Mouse (Mus musculus) midbrain, embryonic 13.5 days (tissue): ENCODE measurements around the gene Nr1d1. TPM values are rescaled to one million over a fixed set of nuclear protein-coding genes. Genes with fewer than 3 reads are reported as not detected.

Source experiments
- ATAC-seq: fragments of 200-750 bp; cut with Nextera tagmentation; 2 replicates; pipeline ENCODE4 v1.8.0; 2017; ENCODE audit warnings: mild to moderate bottlenecking, moderate TSS enrichment, moderate library complexity
- H3K27ac ChIP-seq: fragments of 300-500 bp; sonication (generic); 2 replicates; pipeline ENCODE4 v1.5.1; 2015; ENCODE audit warnings: inconsistent platforms, mild to moderate bottlenecking, moderate library complexity
- H3K27me3 ChIP-seq: fragments of 300-500 bp; sonication (generic); 2 replicates; pipeline ENCODE4 v1.6.1; 2015; ENCODE audit warnings: mild to moderate bottlenecking, inconsistent platforms
- H3K36me3 ChIP-seq: fragments of 300-500 bp; sonication (generic); 2 replicates; pipeline ENCODE4 v1.6.1; 2015; ENCODE audit warnings: mild to moderate bottlenecking, inconsistent platforms
- H3K4me1 ChIP-seq: fragments of 300-500 bp; sonication (generic); replicated peaks from 2 replicates; pipeline ENCODE4 v1.6.1; 2015; ENCODE audit warnings: inconsistent platforms
- H3K4me2 ChIP-seq: fragments of 300-500 bp; sonication (generic); replicated peaks from 2 replicates; pipeline ENCODE4 v1.6.1; 2015; ENCODE audit warnings: moderate library complexity, mild to moderate bottlenecking, inconsistent platforms
- H3K4me3 ChIP-seq: fragments of 300-500 bp; sonication (generic); replicated peaks from 2 replicates; pipeline ENCODE4 v1.5.1; 2015; ENCODE audit warnings: mild to moderate bottlenecking, inconsistent platforms
- H3K9ac ChIP-seq: fragments of 300-500 bp; sonication (generic); replicated peaks from 2 replicates; pipeline ENCODE4 v1.6.1; 2015; ENCODE audit warnings: mild to moderate bottlenecking, inconsistent platforms
- H3K9me3 ChIP-seq: fragments of 300-500 bp; sonication (generic); 2 replicates; pipeline ENCODE4 v1.6.1; 2016; ENCODE audit warnings: mild to moderate bottlenecking, inconsistent platforms
- WGBS: fragments of 180-500 bp; shearing (Covaris S2); methylation state at CpG from one replicate; pipeline ENCODE4 v1.1.7; 2015; 5-methylcytosine and 5-hydroxymethylcytosine counted together
- polyA plus RNA-seq: library from polyadenylated mRNA; unstranded; fragments of >200 nt; fragmentation: Nextera tagmentation; extraction: Ambion mirVana; gene quantifications from 2 replicates; pipeline ENCODE4 v1.2.1, GENCODE M21; 2015

The Nr1d1 gene
- polyA plus RNA-seq, 1 experiment from 2014 or later: 1.2 TPM

DNA sequence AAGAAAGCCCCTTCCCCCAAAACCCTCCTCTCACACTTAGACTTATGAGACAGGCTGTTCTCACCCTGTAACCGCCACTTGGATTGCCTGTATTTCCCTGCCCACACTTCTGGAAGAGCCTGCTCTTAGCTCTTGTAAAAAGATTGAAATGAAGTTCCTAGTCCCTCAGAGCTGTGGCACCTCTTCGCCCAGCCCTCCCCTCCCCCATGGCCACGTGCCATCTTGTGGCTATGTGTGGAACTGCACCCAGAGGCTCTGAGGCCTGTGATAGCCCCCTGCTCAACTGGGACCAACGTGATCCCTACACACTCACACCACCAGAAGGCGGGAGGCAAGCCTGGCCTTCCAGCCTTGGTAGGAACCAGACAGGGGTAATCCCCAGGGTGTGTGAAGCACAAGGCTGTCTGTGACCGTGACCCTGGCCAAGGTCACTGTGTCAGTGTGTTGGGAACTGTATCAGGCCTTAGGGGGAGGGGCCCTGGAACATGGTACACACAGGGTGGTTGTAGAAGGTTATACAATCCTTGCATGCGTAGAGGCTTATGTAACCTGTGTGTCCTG lies 20.4 kb downstream of the Nr1d1 start:
- H3K27me3 ChIP-seq: no peaks in the 10 kb centered on the region
- 22% methylated on average over 7 of the region's 7 CpGs for WGBS
- peak overlapping the region; percentile 23; the same call in 1 of the 2 replicates for H3K9ac ChIP-seq
- peak overlapping the region; percentile 66; the same call in 1 of the 2 replicates for H3K27ac ChIP-seq
- H3K4me1 ChIP-seq: peaks cover 60% of the 10 kb centered on the region
- peaks cover 52% of the 10 kb centered on the region for H3K36me3 ChIP-seq
- H3K4me2 ChIP-seq: no peak overlapping the region; the same call in 1 of the 2 replicates
- peak; percentile 28 for ATAC-seq
- H3K4me3 ChIP-seq: no peak overlapping the region
- H3K9me3 ChIP-seq: no peaks in the 10 kb centered on the region

DNA sequence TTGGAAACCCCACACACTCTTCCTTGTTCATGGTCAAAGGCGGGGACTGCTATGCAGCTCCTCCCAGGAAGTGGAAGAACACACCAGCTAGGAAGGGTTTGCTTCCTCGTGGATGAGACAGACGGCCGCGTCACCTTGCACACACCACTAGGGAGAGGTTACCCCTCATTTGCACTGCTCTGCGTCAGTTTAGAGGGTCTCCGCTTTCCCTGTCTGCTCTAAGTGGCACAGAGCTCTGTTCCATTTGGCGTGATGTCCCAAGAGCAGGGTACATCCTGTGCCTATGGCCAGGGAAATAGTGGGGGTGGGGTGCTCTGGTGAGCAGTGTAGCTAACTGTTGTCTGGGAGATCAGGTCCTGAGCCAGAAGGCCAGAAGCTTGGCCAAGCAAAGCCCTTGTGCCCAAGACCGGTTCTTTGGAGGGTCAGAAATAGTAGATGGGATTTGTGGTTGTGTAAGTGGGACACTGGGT lies 20.9 kb downstream of the Nr1d1 start:
- no peak for ATAC-seq
- Histone ChIP-seq H3K27ac (peak overlapping the region; percentile 66; the same call in 1 of the 2 replicates), H3K27me3 (no peaks in the 10 kb centered on the region), H3K4me3 (no peak overlapping the region; the same call in 1 of the 2 replicates), H3K9me3 (no peaks in the 10 kb centered on the region), H3K4me1 (peaks cover 65% of the 10 kb centered on the region), H3K36me3 (peaks cover 50% of the 10 kb centered on the region), H3K9ac (peak overlapping the region; percentile 23; the same call in 1 of the 2 replicates), H3K4me2 (no peak overlapping the region)
- WGBS: 70% methylated on average over 9 of the region's 9 CpGs

GRCm38 (mm10) chr11:98753264-98753663 lies 21.9 kb downstream of the Nr1d1 start:
- Histone ChIP-seq H3K9me3 (no peaks in the 10 kb centered on the region), H3K4me1 (peaks cover 74% of the 10 kb centered on the region), H3K27me3 (no peaks in the 10 kb centered on the region), H3K4me3 (no peak overlapping the region), H3K9ac (no peak overlapping the region), H3K4me2 (no peak overlapping the region), H3K36me3 (peaks cover 41% of the 10 kb centered on the region), H3K27ac (no peak overlapping the region)
- ATAC-seq: no peak
- 95% methylated on average over 5 of the region's 5 CpGs for WGBS

DNA sequence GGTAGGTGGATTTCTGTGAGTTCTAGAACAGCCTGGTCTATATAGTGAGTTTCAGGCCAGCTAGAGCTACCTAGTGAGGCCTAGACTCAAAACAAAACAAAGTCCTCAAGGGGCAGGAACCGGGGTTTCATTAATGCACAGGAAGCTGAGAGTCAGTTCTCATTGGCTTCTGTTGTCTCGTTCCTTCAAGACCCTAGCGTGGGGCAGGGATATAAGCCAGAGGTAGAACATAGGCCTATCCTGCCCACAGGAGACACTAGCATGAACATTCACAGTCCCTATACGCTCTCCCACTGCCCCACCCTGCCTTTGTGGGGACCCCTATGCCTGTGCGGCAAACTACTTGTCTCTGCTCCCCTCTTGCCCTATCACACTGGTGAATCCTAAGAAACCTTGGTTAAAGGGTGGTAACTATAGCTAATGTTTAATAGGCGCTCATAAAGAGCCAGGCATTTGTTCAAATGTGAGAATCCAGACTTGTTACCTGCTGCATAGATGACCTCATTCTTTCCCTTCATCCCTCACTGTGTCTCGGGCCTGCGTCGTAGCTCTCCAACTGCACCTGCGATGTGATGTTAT lies 22.5 kb downstream of the Nr1d1 start:
- ATAC-seq: no peak
- 88% methylated on average over 10 of the region's 10 CpGs for WGBS
- Histone ChIP-seq H3K9ac (0 out of 2 replicates have a peak overlapping the region, but pooled peaks have one; percentile 15), H3K4me3 (no peak overlapping the region), H3K4me1 (peaks cover 80% of the 10 kb centered on the region), H3K27ac (peak overlapping the region; percentile 98), H3K9me3 (no peaks in the 10 kb centered on the region), H3K27me3 (no peaks in the 10 kb centered on the region), H3K4me2 (no peak overlapping the region), H3K36me3 (peaks cover 37% of the 10 kb centered on the region)

- Histone ChIP-seq H3K4me3 (no peak overlapping the region), H3K36me3 (peaks cover 23% of the 10 kb centered on the region), H3K4me2 (peak overlapping the region; percentile 85), H3K4me1 (peaks cover 93% of the 10 kb centered on the region), H3K9ac (peak overlapping the region; percentile 60), H3K27me3 (no peaks in the 10 kb centered on the region), H3K27ac (peak overlapping the region; percentile 98), H3K9me3 (no peaks in the 10 kb centered on the region)
- 22% methylated on average over 6 of the region's 6 CpGs for WGBS
- peak; percentile 49 for ATAC-seq
Observed at GRCm38 (mm10) chr11:98751221-98751782, 23.8 kb downstream of the Nr1d1 start.

DNA sequence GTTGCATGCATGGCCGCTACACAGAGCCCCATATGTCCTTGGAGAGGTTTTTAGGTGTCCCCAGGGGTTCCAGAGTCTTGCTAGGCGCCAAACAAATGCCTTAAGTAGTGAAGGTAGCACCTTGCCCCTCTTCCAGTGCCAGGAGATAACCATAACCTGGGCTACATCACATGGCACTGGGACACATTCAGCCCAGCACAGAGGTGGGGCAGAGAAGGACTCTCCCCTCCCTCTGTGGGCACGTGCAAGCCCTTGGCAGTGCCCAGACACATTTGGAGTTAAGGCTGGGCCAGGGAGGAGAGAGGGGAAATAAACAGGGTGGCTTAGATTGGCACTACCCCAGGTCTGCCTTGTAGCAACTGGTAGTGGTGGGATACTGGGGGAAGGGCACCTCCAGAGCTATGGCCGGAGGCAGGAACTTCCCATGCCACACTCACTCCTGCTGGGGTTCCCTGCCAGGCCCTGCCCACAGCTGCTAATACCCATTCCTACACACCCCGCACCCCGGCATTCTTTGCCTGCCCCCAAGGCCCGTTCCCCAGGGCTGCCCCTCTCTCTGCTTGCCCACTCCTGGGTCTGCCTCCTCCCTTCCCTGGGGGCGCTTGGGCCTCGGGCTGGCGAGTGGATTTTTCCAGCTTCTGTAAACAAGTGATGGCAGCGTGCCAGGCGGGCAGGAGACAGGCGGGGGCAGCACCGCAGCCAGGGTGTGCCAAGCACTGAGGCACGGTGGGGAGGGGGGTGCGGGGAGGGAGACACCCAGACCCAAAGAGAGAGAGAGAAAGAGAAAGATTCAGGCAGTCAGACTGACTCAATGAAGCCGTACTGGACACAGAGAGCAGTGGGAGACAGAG lies 24.6 kb downstream of the Nr1d1 start:
- peaks cover 96% of the 10 kb centered on the region for H3K4me1 ChIP-seq
- no peaks in the 10 kb centered on the region for H3K9me3 ChIP-seq
- H3K4me2 ChIP-seq: peak overlapping the region; percentile 85
- peak; percentile 59 for ATAC-seq
- H3K9ac ChIP-seq: peak overlapping the region; percentile 60
- H3K36me3 ChIP-seq: peaks cover 17% of the 10 kb centered on the region
- H3K4me3 ChIP-seq: peak overlapping the region; percentile 30; the same call in 1 of the 2 replicates
- peak overlapping the region; percentile 98 for H3K27ac ChIP-seq
- H3K27me3 ChIP-seq: no peaks in the 10 kb centered on the region
- 19% methylated on average over 17 of the region's 17 CpGs for WGBS

- Histone ChIP-seq H3K36me3 (peaks cover 13% of the 10 kb centered on the region), H3K9ac (peak overlapping the region; percentile 60), H3K27ac (peak overlapping the region; percentile 98), H3K27me3 (no peaks in the 10 kb centered on the region), H3K9me3 (no peaks in the 10 kb centered on the region), H3K4me1 (peaks cover 99% of the 10 kb centered on the region), H3K4me3 (peak overlapping the region; percentile 30), H3K4me2 (peak overlapping the region; percentile 85)
- ATAC-seq: no peak
- WGBS: 9% methylated on average over 4 of the region's 5 CpGs
Observed at GRCm38 (mm10) chr11:98749716-98750115, 25.4 kb downstream of the Nr1d1 start.

DNA sequence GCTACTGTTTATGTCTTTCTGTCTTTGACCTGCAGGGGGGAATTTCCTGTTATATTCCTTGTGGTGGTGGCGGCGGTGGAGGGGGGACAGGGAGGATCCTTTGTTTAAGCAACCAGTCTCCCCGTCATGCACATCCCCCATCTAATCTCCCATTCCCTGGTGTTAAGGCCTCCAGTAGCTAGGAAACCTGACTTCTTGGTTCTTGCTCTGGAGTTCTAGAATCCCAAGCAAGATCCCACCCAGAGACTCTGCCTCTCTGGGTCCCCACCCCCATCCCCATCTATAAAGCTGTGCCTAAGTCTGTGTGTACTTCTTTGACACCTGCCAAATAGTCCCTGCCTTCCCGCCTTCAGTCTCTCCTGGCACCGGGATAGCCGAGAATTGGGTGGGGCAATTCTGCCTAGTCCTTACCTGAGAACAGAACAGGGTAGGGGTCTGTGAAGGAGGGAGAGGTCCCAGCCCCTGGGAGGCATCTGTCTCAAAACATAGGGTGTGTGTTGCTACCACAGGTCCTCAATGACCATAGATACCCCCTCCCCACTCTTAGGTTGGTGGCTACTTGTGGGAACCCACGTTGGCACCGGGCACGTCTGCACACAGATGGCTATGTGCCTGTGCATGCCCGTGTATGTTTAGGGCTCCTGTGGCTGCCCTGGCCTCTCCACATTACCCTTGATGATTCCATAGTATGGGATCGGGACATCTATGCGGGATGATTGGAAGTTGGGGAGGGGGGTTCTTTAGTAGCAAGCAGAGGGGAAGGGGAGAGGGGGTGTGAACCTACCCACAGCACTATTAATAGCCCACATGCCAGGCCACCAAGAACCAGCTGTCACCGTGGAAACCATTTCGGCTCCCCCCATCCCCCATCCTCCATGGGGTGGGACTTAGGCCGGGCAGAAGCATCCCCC lies 26.4 kb downstream of the Nr1d1 start:
- Histone ChIP-seq H3K27ac (peak overlapping the region; percentile 98), H3K4me2 (peak overlapping the region; percentile 85), H3K9me3 (no peaks in the 10 kb centered on the region), H3K27me3 (no peaks in the 10 kb centered on the region), H3K36me3 (peaks cover 5% of the 10 kb centered on the region), H3K4me1 (peaks cover 99% of the 10 kb centered on the region), H3K9ac (peak overlapping the region; percentile 60), H3K4me3 (peak overlapping the region; percentile 30)
- ATAC-seq: peak; percentile 47
- WGBS: 13% methylated on average over 15 of the region's 15 CpGs

- peaks cover 99% of the 10 kb centered on the region for H3K4me1 ChIP-seq
- peak overlapping the region; percentile 30 for H3K4me3 ChIP-seq
- no peak for ATAC-seq
- H3K36me3 ChIP-seq: no peaks in the 10 kb centered on the region
- H3K9me3 ChIP-seq: no peaks in the 10 kb centered on the region
- peak overlapping the region; percentile 98 for H3K27ac ChIP-seq
- H3K27me3 ChIP-seq: no peaks in the 10 kb centered on the region
- H3K4me2 ChIP-seq: peak overlapping the region; percentile 85
- 15% methylated on average over 6 of the region's 6 CpGs for WGBS
- H3K9ac ChIP-seq: peak overlapping the region; percentile 60
Observed at GRCm38 (mm10) chr11:98747804-98748505, 27.2 kb downstream of the Nr1d1 start.

GRCm38 (mm10) chr11:98746855-98747693 lies 28.1 kb downstream of the Nr1d1 start:
- ATAC-seq: peak; percentile 65
- peak overlapping the region; percentile 98 for H3K27ac ChIP-seq
- H3K4me1 ChIP-seq: peaks cover 94% of the 10 kb centered on the region
- H3K4me2 ChIP-seq: peak overlapping the region; percentile 85
- peak overlapping the region; percentile 59 for H3K9ac ChIP-seq
- H3K36me3 ChIP-seq: no peaks in the 10 kb centered on the region
- H3K27me3 ChIP-seq: no peaks in the 10 kb centered on the region
- H3K9me3 ChIP-seq: no peaks in the 10 kb centered on the region
- WGBS: 6% methylated on average over 19 of the region's 19 CpGs
- peak overlapping the region; percentile 32 for H3K4me3 ChIP-seq
